Mouse (Mus musculus) kidney, postnatal 36 days (tissue): ENCODE measurements around the gene Dock2.
"Not testable (repeated sequence)": the region's sequence is repeated elsewhere in the genome, so short reads cannot be mapped to it uniquely, and the experiment has no call there.

ENCODE experiments used
- DNase-seq, 2 experiments: peaks; one replicate each; pipeline ENCODE4 v3.0.0; 2021 to 2022; ENCODE audit warnings: mixed read lengths in 2 of 2

The Dock2 gene

DNA sequence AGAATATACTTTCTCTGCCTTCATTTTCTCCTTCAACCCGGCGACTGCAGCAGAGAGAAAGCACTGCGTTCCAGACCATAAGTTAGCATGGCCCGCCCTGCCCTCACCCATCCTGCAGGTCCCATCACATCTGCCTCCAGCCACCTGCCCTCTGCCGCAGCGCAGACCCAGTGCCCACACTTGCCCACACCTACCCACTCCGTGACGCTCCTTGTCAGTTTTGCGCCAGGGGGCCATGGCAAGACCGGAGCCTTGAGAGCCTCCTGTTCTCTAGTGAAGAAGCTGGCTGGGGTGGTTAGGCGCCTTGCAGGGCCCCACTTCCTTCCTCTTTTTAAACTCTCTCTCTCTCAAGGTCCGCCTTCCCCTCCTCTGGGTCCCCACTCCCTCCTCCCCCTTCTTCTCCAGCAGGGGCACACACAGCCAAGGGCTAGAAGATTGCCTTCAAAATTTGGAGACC lies at the start of gene Dock2:
TSS of gene Dock2 (minus strand) at position 306 of the 457 bp plus-strand sequence.
- DNase-seq, result no peak

- DNase-seq, result no peak
These were observed 49.0 kb upstream of the Dock2 start for GRCm38 (mm10) chr11:34832678-34833077.

- no peak for DNase-seq
These were observed 44.1 kb upstream of the Dock2 start for GRCm38 (mm10) chr11:34827803-34828202.

DNA sequence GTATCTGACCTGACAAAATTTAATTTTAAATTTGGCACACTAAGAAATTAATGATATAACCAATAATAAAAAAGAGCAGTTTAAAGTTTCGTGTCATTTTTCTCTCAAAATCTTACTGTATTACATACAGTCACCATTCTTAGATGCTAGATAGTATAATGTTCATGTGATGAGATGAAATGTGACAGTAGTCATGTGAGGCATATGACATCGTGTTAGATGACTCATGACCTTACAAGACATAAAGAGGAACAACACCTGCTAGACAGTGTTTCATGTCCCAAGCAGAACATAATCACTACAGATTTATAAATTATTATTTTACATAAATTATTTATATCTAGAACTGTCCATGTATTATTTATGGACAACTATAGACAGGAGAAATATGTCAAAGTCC lies 43.2 kb upstream of the Dock2 start:
- no peak for DNase-seq

DNA sequence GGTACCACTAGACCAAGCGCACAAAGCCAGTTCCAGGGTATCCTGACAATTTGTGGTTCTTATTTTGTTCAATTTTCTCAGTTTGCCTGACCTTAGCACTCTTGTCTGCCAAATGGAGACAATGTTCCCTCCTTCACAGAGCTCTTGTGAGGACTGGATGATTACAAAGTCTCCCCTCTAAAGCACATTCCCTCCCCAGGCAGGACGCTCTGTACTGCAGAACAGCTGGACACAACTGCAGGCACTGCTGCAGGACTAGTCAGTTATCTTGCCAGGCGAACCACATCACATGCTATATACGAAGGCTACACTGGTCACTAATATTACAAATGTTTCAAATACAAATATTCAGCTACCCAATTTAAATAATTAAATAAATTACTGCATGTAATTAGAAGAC lies 41.1 kb upstream of the Dock2 start:
- no peak for DNase-seq

DNA sequence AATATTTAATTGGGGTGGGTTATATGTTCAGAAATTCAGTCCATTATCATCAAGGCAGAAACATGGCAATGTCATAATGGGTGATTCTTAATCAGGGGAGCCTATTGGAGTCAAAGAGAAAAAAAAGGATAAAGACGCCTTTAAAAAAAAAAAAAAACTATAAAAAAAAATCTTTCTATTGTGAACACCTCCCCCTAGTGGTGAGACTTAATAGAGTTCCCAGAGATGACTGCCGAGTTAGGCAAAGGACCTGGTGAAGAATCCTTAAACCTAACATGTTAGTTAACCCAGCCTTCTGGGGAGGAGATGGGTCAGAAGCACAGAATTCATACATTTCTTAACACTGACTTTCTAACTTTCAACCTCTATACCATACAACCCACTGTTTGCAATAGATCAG lies 31.1 kb upstream of the Dock2 start:
- peak; percentile 7 to 11 for DNase-seq

- DNase-seq, result no peak
These were observed 30.6 kb upstream of the Dock2 start for GRCm38 (mm10) chr11:34814319-34814718.

DNA sequence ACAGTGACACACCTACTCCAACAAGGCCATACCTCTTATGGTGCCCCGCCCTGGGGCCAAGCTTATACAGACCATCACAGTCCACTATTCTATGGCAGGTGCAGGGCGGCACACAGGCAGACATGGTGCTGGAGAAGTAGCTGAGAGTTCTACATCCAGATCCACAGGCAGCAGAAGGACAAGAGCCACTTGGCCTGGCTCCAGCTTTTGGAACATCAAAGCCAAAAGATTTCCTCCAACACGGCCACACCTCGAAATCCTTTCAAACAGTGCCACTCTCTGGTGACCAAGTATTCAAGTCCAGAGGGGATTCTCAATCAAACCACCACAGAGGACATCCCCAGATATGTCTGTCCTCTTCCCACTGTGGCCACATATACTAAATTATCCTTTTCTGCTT lies 21.3 kb upstream of the Dock2 start:
- DNase-seq, result not testable (repeated sequence)

GRCm38 (mm10) chr11:34798066-34798465 lies 14.4 kb upstream of the Dock2 start:
- DNase-seq, result not testable (repeated sequence)

DNA sequence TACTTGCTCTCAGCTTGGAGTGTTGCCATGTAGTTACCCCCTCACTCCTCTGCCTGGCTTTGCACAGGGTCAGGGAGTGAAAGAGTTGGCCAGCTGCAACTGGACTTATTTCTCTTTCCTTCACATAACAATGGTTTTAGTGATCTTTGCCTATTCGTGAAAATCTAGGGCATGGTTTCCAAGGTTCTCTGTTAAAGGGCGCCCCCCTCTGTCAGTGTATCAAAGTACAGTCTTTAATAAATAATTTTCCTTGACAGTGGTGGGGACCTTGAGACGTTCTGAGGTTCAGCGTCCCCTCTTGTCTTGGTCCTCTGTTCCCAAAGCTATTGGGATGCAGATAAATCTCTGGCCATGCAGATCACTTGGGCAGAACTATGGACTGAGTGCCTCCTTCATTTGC lies 12.4 kb upstream of the Dock2 start:
- peak; percentile 9 to 39 for DNase-seq

DNA sequence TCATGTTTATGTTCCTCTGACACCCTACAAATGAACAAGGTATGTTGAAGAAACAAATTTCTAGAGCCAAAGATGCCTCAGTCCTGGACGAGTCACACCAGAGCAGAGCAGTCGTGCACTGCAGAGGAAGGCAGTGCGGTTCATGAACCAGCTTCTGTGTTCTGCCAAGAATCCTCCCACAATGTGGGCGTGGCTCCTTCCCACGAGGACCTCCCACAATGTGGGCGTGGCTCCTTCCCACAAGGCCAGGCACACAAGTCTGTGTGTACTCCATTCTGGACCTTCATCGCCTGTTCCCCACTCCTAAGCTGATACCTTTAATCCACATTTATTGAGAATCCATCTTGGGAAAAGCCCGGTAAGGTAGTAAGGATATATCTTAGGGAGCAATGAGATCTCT lies 8.2 kb upstream of the Dock2 start:
- no peak for DNase-seq

DNA sequence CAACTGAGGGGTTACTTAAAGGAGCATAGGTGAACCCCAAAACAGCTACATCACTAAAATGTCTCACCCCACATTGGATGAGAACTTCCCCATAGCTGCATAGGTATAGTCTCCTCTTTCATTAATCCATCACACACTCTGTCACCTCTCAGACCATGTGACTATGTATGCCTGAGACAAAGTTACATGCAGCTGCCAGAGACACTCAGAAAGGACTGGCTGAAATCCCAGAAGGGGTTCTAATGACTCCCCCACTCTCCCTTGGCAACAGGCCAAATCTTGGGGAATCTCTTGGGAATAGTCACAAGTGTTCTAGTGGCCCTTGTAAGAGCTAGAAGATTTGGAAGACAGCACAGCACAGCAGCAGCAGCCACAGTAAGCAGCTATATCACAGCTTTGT lies 1.2 kb upstream of the Dock2 start:
- DNase-seq, result no peak

GRCm38 (mm10) chr11:34782516-34783430 lies 919 bp downstream of the Dock2 start:
- peak; percentile 3 to 18 for DNase-seq

DNA sequence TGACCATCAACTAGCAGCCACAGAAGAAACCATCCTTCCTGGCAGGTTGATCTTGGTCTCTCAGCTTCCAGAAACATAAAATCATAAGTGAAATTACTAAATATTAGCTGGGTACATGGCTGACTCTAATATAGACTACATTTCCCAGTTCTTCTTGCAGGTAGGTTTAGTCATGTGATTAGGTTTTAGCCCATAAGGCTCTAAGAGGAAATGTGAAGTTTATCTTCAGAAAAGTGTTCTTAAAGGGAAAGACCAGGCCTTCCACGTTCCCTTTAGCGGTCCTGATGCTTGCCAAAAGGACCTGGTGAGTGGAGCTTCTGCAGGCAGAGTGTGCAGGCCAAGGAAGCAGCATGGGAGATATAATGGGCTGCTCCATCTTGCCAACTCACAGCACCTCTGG lies 2.9 kb downstream of the Dock2 start:
- DNase-seq, result no peak

GRCm38 (mm10) chr11:34779966-34780365 lies 3.7 kb downstream of the Dock2 start:
- no peak for DNase-seq

DNA sequence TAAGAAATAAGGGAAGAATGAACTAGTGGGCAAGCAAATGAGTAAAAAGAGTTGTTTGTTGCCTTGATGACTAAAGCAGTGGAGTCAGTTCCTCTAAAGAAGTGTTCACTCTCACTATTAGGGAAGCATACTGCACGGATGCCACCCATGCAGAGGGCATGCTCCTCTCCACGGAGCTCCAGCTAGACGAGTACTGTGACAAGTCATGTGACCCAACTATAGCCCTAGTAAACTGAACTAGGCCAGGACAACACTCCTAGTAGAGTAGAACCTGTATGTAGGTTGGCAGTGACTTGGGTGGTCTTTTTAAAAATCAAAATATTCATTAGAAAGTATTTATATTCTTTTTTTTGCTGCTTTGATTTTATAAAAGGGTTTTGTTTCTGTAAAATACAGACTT lies 5.3 kb downstream of the Dock2 start:
- DNase-seq, result no peak

DNA sequence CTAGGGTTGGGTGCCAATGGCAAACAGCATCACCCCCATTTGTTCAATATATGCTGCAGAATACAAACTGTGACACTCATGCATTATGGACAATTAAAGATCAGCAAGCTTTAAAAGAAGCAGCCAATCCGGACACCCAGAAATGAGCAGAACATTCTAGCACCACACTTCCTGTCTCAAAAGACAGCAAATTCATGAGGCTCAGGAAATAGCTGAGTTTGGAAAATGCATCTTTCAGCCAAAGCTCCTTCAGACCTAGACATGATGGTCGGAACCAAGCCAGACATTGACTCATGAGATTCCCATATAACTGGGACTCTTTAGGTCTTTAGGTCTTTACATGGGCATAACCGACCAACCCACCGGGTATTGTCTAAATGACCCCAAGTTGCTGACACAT lies 6.2 kb downstream of the Dock2 start:
- no peak for DNase-seq

DNA sequence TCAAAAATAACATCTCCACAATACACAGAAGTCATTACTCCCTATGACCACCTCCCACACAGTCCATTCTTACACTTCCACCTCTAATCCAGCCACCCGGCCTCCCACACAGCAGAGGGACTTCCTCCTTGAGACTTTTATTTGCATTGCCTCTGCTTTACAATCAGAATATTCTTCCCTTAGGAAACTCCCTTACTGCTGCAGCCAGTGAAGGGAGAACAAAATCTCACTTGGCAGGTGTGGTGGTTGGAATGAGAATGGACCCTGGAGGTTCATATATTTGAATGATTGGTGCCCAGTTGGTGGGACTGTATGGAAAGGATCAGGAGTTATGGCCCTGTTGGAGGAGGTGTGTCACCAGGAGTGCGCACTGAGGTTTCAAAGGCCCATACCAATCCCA lies 7.6 kb downstream of the Dock2 start:
- DNase-seq, result no peak

- DNase-seq, result no peak
These were observed 9.1 kb downstream of the Dock2 start for GRCm38 (mm10) chr11:34774636-34775035.

GRCm38 (mm10) chr11:34773304-34773895 lies 10.3 kb downstream of the Dock2 start:
- DNase-seq, result no peak

DNA sequence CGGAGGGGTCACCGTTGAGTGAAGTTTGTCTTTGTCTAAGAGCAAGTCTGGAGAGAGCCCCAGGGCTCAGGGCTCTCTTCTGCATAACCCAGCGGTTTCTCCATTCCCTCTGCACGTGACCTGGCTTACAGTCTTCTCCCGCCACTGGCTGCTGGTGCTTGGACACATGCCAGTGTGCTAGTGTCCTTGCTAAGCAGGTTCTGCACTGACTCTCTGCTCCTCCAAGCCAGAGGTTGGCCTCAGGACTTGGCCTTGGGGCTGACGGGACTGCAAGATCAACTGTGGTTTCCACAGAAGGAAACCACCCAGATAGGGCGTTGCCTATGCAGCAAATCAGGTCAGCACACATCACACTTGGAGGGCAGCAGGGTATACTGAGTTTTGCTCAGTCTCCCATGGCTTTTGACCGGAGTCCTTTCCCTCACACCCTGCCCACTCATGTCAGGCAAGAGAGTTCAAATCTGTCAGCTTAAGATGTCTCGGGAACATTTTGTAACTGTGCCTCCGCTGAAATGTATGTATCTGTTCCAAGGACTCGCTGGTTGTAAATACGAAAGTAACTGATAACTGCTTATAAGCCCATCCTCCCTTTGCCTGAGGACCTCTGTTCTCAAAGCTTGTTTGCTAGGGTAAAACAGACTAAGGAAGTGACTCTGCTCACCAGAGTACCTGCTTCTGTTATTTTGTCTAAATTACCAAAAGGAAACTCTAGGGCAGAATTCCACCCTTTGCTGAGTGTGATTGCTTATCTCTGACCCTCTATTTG lies 12.3 kb downstream of the Dock2 start:
- DNase-seq, result peak; percentile 69 to 73

GRCm38 (mm10) chr11:34770666-34771065 lies 13.0 kb downstream of the Dock2 start:
- no peak for DNase-seq

- no peak for DNase-seq
These were observed 13.7 kb downstream of the Dock2 start for GRCm38 (mm10) chr11:34769946-34770345.
